Mouse (Mus musculus): ENCODE measurements around the gene Tmem199. TPM values are rescaled to one million over a fixed set of nuclear protein-coding genes. Genes with fewer than 3 reads are reported as not detected.

The Tmem199 gene
- polyA plus RNA-seq, 1 experiment from 2014 or later = 94.4 TPM

- H3K27me3 ChIP-seq (replicated peaks) = peaks cover 19% of the 10 kb centered on the region
These were observed 11.3 kb downstream of the Tmem199 start for GRCm38 (mm10) chr11:78500623-78501202.

GRCm38 (mm10) chr11:78499543-78499942 lies 12.4 kb downstream of the Tmem199 start:
- WGBS = 56% methylated on average over 16 of the region's 16 CpGs
- no peaks in the 10 kb centered on the region for H3K9me3 ChIP-seq (replicated peaks)
- H3K4me1 ChIP-seq = peaks cover 33% of the 10 kb centered on the region
- H3K4me2 ChIP-seq = peak overlapping the region; percentile 0; the same call in 1 of the 2 replicates
- peak overlapping the region; percentile 10; the same call in 1 of the 2 replicates for H3K4me3 ChIP-seq (replicated peaks)
- peaks cover 19% of the 10 kb centered on the region for H3K27me3 ChIP-seq (replicated peaks)
- H3K27ac ChIP-seq (replicated peaks) = 0 out of 2 replicates have a peak overlapping the region, but pooled peaks have one; percentile 45
- H3K36me3 ChIP-seq = no peaks in the 10 kb centered on the region
- no peak overlapping the region for H3K9ac ChIP-seq (replicated peaks)
- ATAC-seq (ENCODE audit: low FRiP score) = no peak

More at GRCm38 (mm10) chr11:78500623-78501202, 11.3 kb downstream of the Tmem199 start:
- H3K9me3 ChIP-seq (replicated peaks) = no peaks in the 10 kb centered on the region
- H3K27ac ChIP-seq (replicated peaks) = no peak overlapping the region
- peaks cover 4% of the 10 kb centered on the region for H3K36me3 ChIP-seq
- peak overlapping the region; percentile 15 for H3K4me2 ChIP-seq
- no peak overlapping the region for H3K9ac ChIP-seq (replicated peaks)
- no peak for ATAC-seq (ENCODE audit: low FRiP score)
- WGBS = 80% methylated on average over 9 of the region's 9 CpGs
- peak overlapping the region; percentile 14 for H3K4me3 ChIP-seq (replicated peaks)
- peaks cover 21% of the 10 kb centered on the region for H3K4me1 ChIP-seq

- Histone ChIP-seq H3K4me1 (peaks cover 38% of the 10 kb centered on the region), H3K9me3 (replicated peaks) (no peaks in the 10 kb centered on the region), H3K4me3 (replicated peaks) (peak within 1 kb of the TSS; percentile 68), H3K4me2 (peak within 1 kb of the TSS; percentile 70), H3K27me3 (replicated peaks) (peaks cover 19% of the 10 kb centered on the region), H3K36me3 (no peaks in the 10 kb centered on the region), H3K9ac (replicated peaks) (peak within 1 kb of the TSS; percentile 50), H3K27ac (replicated peaks) (peak within 1 kb of the TSS; percentile 92)
- 60% methylated on average over 7 of the region's 7 CpGs for WGBS
- no peak for ATAC-seq (ENCODE audit: low FRiP score)
These were observed 13.0 kb downstream of the Tmem199 start, which contains the start of gene Vtn for GRCm38 (mm10) chr11:78499004-78499403. Gene Vtn, plus strand, starts transcription at chr11:78499091.

GRCm38 (mm10) chr11:78497544-78498522 lies 14.1 kb downstream of the Tmem199 start, which contains the start of gene Sarm1:
Gene Sarm1, minus strand, starts transcription at chr11:78497754.
- H3K4me2 ChIP-seq = peak within 1 kb of the TSS; percentile 70
- peaks cover 39% of the 10 kb centered on the region for H3K4me1 ChIP-seq
- peak within 1 kb of the TSS; percentile 68 for H3K4me3 ChIP-seq (replicated peaks)
- no peaks in the 10 kb centered on the region for H3K36me3 ChIP-seq
- H3K9me3 ChIP-seq (replicated peaks) = no peaks in the 10 kb centered on the region
- H3K9ac ChIP-seq (replicated peaks) = peak within 1 kb of the TSS; percentile 78
- H3K27ac ChIP-seq (replicated peaks) = peak within 1 kb of the TSS; percentile 92
- peaks cover 19% of the 10 kb centered on the region for H3K27me3 ChIP-seq (replicated peaks)
- peak; percentile 97 for ATAC-seq (ENCODE audit: low FRiP score)
- 3% methylated on average over 36 of the region's 36 CpGs for WGBS

GRCm38 (mm10) chr11:78497071-78497541 lies 14.9 kb downstream of the Tmem199 start:
- Histone ChIP-seq H3K9ac (replicated peaks) (peak overlapping the region; percentile 78), H3K4me3 (replicated peaks) (peak overlapping the region; percentile 68), H3K36me3 (no peaks in the 10 kb centered on the region), H3K9me3 (replicated peaks) (no peaks in the 10 kb centered on the region), H3K27ac (replicated peaks) (peak overlapping the region; percentile 92), H3K4me2 (peak overlapping the region; percentile 70), H3K4me1 (peaks cover 39% of the 10 kb centered on the region), H3K27me3 (replicated peaks) (peaks cover 19% of the 10 kb centered on the region)
- ATAC-seq (ENCODE audit: low FRiP score) = peak; percentile 76
- under 1% methylated on average over 44 of the region's 44 CpGs for WGBS

- Histone ChIP-seq H3K9ac (replicated peaks) (peak overlapping the region; percentile 78), H3K4me3 (replicated peaks) (peak overlapping the region; percentile 68), H3K9me3 (replicated peaks) (no peaks in the 10 kb centered on the region), H3K27ac (replicated peaks) (peak overlapping the region; percentile 92; the same call in 1 of the 2 replicates), H3K4me1 (peaks cover 42% of the 10 kb centered on the region), H3K4me2 (peak overlapping the region; percentile 70), H3K27me3 (replicated peaks) (peaks cover 22% of the 10 kb centered on the region), H3K36me3 (no peaks in the 10 kb centered on the region)
- WGBS = 9% methylated on average over 6 of the region's 6 CpGs
- no peak for ATAC-seq (ENCODE audit: low FRiP score)
These were observed 16.1 kb downstream of the Tmem199 start for GRCm38 (mm10) chr11:78495904-78496303.

GRCm38 (mm10) chr11:78490781-78491241 lies 21.2 kb downstream of the Tmem199 start:
- peak overlapping the region; percentile 56 for H3K4me2 ChIP-seq
- peak overlapping the region; percentile 28; the same call in 1 of the 2 replicates for H3K27ac ChIP-seq (replicated peaks)
- H3K4me3 ChIP-seq (replicated peaks) = peak overlapping the region; percentile 30
- peaks cover 31% of the 10 kb centered on the region for H3K27me3 ChIP-seq (replicated peaks)
- peaks cover 30% of the 10 kb centered on the region for H3K4me1 ChIP-seq
- no peaks in the 10 kb centered on the region for H3K9me3 ChIP-seq (replicated peaks)
- H3K36me3 ChIP-seq = peaks cover 16% of the 10 kb centered on the region
- peak; percentile 75 for ATAC-seq (ENCODE audit: low FRiP score)
- peak overlapping the region; percentile 41 for H3K9ac ChIP-seq (replicated peaks)
- 8% methylated on average over 48 of the region's 48 CpGs for WGBS

GRCm38 (mm10) chr11:78488168-78488567 lies 23.8 kb downstream of the Tmem199 start:
- Histone ChIP-seq H3K9me3 (replicated peaks) (no peaks in the 10 kb centered on the region), H3K4me2 (no peak overlapping the region), H3K36me3 (peaks cover 32% of the 10 kb centered on the region), H3K9ac (replicated peaks) (no peak overlapping the region), H3K27me3 (replicated peaks) (peaks cover 31% of the 10 kb centered on the region), H3K27ac (replicated peaks) (no peak overlapping the region), H3K4me3 (replicated peaks) (no peak overlapping the region), H3K4me1 (peaks cover 11% of the 10 kb centered on the region)
- WGBS = 8% methylated on average over 8 of the region's 8 CpGs
- ATAC-seq (ENCODE audit: low FRiP score) = no peak

- no peaks in the 10 kb centered on the region for H3K9me3 ChIP-seq (replicated peaks)
- H3K27me3 ChIP-seq (replicated peaks) = peaks cover 13% of the 10 kb centered on the region
- peaks cover 71% of the 10 kb centered on the region for H3K36me3 ChIP-seq
- no peak overlapping the region for H3K4me2 ChIP-seq
- 64% methylated on average over 7 of the region's 7 CpGs for WGBS
- no peak overlapping the region for H3K27ac ChIP-seq (replicated peaks)
- H3K4me1 ChIP-seq = no peaks in the 10 kb centered on the region
- H3K4me3 ChIP-seq (replicated peaks) = no peak overlapping the region
- no peak for ATAC-seq (ENCODE audit: low FRiP score)
- H3K9ac ChIP-seq (replicated peaks) = no peak overlapping the region
These were observed 28.3 kb downstream of the Tmem199 start for GRCm38 (mm10) chr11:78483639-78484038.

- Histone ChIP-seq H3K4me2 (no peak overlapping the region), H3K4me3 (replicated peaks) (no peak overlapping the region), H3K36me3 (peaks cover 52% of the 10 kb centered on the region), H3K9me3 (replicated peaks) (no peaks in the 10 kb centered on the region), H3K4me1 (no peaks in the 10 kb centered on the region), H3K9ac (replicated peaks) (no peak overlapping the region), H3K27me3 (replicated peaks) (no peaks in the 10 kb centered on the region), H3K27ac (replicated peaks) (no peak overlapping the region)
- no peak for ATAC-seq (ENCODE audit: low FRiP score)
- 69% methylated on average over 3 of the region's 3 CpGs for WGBS
These were observed 36.7 kb downstream of the Tmem199 start for GRCm38 (mm10) chr11:78475289-78475688.

- Histone ChIP-seq H3K9me3 (replicated peaks) (no peaks in the 10 kb centered on the region), H3K4me1 (peaks cover 6% of the 10 kb centered on the region), H3K27ac (replicated peaks) (no peak overlapping the region), H3K4me3 (replicated peaks) (no peak overlapping the region), H3K9ac (replicated peaks) (no peak overlapping the region), H3K4me2 (no peak overlapping the region), H3K27me3 (replicated peaks) (no peaks in the 10 kb centered on the region), H3K36me3 (peaks cover 34% of the 10 kb centered on the region)
- no peak for ATAC-seq (ENCODE audit: low FRiP score)
- WGBS = 93% methylated on average over 10 of the region's 10 CpGs
These were observed 40.5 kb downstream of the Tmem199 start for GRCm38 (mm10) chr11:78471326-78472103.
